Mouse (Mus musculus) ZHBTc4 (cell line): Measurements from ENCODE around the gene Zfp872.
A peak's percentile ranks its signal among the peaks of the same experiment; 100 is the strongest.
"Not testable (repeated sequence)": the region's sequence is repeated elsewhere in the genome, so short reads cannot be mapped to it uniquely, and the experiment has no call there.

Experiments used
- DNase-seq: peaks from one replicate; pipeline ENCODE4 v3.0.0-alpha.2; 2011; ENCODE audit warnings: low read depth, low spot score

The Zfp872 gene

DNA sequence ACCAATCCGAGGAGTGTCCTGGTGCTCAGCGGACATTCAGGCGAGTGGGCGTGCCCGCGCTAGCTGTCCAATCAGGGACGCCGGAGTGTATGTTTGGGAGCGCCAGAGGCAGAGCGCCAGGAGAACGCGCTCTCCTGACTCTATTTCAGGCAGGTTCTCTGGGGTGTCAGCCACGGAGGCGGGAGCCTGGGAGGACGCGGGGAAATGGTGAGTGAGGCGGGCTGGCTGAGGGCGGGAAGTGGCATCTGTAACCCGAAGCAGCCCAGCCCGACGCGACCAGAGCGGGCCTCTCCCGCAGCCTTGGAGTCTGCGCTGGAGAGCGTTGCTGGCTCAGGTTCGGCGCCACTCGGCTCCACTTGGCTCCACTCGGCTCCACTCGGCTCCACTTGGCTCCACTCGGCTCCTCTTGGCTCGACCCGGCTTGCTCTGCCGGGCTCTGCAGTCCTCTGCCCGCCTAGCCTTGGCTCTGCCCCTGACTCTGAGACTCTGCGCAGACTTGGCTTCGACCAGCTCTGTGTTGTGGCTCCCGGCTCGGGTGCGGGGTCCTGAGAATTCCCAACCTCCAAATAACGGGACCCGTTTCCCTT, at the start of gene Zfp872:
Zfp872 (plus strand) TSS at position 66 of the 587 bp plus-strand sequence.
- DNase-seq, result peak; percentile 68

- peak; percentile 58 for DNase-seq
Measured at GRCm38 (mm10) chr9:22138480-22138879, 49.4 kb upstream of the Zfp872 start.

DNA sequence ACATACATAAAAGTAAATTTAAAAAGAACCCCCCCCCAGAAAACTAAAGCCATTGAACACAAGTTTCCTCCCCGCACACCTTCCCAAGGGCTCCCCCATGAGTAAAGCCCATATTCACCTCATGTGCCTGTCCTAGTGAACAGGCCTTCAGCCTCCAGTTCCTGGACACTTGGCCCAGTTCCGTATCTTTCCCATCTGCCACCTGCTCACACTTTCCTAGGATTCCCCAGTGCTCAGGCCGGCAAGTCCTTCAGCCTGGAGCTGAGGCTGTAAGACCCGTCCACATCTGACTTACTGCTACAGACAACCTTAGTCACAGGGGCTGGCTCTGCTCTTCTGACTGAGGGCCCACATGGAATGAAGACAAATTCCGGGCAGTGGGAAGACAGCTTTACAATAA, 48.1 kb upstream of the Zfp872 start:
- DNase-seq, result no peak

DNA sequence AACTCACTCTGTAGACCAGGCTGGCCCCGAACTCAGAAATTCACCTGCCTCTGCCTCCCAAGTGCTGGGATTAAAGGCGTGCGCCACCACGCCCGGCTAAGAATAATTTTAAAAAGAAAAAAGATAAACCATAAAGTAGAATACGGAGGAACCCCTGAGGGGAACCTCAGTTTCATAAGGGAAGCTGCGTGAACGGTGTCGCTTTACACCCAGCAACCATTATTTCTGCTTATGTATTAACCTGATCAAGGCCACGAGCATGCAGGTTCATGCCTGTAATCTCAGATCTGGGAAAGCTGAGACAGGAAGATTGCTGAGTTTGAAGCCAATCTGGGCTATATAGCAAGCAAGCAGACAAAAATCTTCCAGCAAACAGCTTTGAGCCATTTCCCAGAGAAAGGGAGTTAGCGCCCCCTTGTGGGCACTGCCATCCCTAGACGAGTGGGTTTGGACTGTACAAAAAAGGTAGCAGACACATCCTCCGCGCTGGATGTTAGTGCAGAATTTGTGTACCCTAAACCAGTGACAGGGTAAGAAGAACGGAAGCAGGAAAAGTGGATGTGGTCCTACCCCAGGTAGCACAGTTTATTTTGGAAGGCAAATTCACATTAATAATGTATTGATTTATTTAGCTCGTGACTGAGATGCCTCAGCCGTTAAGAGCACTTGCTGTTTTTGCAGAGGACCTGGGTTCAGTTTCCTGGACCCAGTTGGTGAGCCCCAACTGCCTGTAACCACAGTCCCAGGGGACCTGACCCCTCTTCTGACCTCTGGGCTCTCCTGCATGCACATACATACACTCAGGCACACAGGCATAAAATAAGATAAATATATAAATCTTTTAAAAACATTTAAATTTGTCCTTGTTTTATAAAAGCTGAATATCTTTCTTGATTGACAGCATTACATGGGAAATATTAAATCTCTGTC, 44.5 kb upstream of the Zfp872 start:
- DNase-seq, result peak; percentile 87

- no peak for DNase-seq
Measured at GRCm38 (mm10) chr9:22144304-22144965, 43.5 kb upstream of the Zfp872 start.

DNA sequence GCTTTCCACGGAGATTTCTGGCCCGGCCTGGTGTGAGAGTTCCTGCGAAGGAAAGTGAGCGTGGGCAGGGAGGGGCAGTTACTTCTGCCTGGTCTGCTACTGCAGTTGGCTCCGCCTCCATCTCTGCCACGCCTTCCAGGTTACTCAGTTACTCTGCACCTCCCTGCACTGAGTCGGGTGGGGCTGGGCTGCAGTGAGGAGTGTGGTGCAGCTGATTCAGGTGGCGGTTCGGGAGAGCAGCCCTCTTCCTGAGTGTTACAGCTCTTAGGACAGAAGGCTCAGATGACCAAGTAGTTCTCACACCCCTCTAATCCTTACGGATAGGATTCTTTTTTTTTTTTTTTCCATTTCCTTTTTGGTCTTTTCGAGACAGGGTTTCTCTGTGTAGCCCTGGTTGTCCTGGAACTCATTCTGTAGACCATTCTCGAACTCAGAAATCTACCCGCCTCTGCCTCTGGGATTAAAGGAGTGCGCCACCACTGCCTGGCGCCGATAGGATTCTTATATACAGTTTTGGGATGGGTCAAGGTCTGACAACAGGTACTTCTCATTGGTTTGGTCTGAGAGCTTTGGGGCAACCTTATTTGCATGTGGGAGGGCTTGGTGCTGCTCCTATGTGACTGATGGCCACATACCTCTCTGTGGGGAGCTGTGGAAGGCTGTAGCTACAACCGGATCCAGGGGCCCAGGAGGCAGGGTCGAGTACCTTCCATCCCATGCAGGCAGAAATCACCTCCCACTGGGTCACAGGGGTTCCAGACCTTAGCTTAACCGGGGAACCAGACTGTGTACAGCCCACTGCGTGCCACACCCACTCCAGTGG, 38.3 kb upstream of the Zfp872 start:
- DNase-seq, result peak; percentile 76

DNA sequence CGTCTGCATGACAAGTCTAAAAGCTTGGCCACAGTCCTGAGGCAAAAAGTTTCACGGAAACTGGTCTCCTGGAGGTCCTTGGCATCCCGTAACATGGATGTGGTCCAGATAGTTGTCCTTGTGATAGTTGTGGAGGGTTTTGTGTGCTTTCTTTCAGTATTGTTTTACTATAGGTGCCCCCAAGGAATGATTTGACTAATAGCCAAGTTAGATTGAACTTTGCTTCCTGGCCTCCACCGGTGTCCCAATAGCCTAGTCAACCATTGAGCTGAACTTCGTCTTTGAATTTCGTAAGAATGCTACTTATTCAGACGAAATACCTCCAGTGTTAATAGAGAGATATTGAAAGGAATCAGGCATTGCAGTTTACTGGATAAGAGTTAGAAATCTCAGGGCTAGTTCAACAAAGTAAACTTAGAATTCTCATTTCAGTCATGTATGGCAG, 37.6 kb upstream of the Zfp872 start:
- DNase-seq, result not testable (repeated sequence)

DNA sequence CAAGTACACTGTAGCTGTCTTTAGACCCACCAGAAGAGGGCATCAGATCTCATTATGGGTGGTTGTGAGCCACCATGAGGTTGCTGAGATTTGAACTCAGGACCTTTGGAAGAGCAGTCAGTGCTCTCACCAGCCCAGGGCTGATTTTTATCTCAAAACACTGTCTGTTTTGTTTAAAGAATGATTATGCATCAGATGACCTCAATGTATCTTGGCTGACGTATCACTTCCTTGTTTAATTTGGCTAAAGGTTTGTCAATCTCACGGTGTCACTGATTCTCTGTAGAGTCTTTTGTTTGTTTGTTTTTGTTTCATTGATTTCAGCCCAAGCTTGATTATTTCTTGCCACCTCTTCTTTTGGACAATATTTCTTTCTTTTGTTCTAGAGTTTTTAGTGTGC, 36.9 kb upstream of the Zfp872 start:
- no peak for DNase-seq

DNA sequence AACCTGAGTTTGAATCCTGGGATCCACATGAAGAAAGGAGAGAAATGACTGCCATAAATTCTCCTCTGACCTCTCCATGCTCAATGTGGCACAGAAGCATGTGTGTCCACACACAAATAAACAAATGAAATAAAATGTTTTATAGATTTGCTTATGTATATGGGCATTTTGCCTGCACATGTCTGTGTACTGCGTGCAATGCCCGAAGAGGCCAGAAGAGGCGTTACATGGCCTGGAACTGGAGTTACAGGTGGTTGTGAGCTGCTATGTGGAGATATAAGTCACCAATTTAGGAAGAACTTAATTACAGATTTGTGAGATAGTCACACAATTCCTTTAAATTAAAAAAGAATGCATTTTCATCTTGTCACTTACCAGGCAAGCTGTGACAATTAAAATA, 34.1 kb upstream of the Zfp872 start:
- DNase-seq, result peak; percentile 55

DNA sequence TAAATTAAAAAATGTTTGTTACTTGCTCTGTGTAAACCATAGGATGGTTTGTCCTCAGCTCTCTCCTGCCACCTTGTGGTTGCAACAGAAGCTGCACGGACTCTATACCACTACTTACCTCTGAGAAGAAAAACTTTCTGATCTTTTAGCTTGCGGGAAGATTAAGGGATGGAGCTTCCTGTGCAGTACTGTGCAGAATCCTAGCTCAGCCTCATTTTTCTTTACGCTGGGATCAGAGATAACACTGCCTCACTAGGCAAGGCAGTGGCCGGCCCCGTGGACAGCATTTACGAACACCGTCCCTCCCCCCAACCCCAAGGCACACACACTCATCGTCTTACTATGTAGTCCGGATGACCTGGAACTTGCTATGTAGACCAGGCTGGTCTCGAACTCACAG, 32.3 kb upstream of the Zfp872 start:
- DNase-seq, result peak; percentile 86

GRCm38 (mm10) chr9:22156497-22157245, 31.2 kb upstream of the Zfp872 start, which contains the start of gene Pigyl:
Pigyl (plus strand) TSS chr9:22156846.
- DNase-seq, result peak; percentile 99

GRCm38 (mm10) chr9:22157516-22158265, 30.2 kb upstream of the Zfp872 start:
- DNase-seq, result peak; percentile 20

DNA sequence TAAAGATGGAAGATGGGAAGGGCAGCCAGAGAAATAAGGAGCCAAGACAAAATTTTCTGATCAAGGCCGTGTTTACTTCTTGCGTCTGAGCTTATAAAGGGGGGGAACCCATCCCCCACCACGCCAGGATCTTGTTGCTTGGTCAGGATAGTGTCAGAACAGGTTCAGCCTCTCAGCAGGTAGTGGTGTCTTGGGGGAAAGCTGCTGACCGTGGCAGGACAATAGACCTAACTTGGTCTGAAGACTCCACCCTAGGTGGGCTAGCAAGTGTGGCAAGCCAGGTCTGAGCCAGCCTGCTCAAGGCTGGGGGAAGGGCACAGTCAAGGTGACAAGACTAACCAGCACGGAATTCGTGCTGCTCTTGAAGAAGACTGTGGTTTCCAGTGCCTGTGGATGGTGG, 26.6 kb upstream of the Zfp872 start:
- peak; percentile 83 for DNase-seq

DNA sequence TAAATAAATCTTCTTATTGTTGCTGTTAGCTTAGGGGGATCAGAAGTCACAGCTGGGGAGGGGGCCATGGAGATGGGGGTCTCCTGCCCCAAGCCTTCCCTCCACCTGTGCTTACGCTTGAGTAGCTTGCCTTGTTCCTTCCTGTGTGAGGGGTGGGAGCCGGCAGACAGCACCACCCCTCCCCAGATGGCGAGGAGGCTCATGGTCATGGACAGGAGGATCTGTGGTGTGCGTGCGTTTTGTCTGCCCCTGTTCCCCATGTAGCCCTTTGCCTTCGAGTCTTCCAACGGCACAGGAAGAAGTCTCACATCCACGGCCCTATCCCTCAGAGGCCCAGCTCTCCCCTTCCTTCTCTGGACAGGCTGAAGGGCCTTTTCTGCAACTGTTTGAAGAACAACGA, 25.6 kb upstream of the Zfp872 start:
- peak; percentile 44 for DNase-seq

DNA sequence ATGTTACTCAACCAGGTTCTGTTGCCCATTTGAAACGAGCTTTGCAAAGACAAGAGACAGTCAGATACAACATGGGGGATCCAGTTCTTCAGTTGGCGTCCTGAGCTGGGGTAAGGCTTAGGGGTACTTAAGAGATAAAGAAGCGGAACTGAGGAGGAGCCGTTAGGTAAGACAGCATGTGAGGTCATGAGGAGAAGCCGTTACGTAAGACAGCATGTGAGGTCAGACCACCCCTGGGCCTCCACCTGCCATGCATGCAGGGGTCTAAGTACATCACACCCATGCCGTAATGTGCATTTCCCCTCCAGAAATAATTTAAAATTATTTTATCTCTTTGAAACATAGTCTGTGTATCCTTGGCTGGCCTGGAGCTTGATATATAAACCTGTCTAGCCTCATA, 25.0 kb upstream of the Zfp872 start:
- no peak for DNase-seq

GRCm38 (mm10) chr9:22164711-22165668, 22.9 kb upstream of the Zfp872 start:
- DNase-seq, result peak; percentile 80

DNA sequence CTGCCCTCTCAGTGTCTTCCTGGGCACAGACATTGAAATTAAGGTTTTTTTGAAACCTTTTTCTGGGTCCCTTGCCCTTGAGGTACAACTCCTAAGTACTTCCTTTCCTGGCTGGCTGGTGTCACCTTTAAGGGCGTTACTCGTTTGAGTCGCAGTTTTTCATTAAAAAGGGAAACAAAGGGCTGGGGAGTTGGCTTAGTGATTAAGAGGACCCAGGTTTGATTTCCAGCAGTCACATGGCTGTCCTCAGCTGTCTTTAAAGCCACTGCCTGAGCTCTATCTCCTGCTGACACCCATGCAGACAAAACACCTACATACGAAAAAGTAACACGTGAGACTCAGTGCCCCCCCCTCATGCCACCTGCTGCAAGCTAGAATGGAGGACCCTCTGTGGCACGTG, 21.9 kb upstream of the Zfp872 start:
- DNase-seq, result peak; percentile 77

DNA sequence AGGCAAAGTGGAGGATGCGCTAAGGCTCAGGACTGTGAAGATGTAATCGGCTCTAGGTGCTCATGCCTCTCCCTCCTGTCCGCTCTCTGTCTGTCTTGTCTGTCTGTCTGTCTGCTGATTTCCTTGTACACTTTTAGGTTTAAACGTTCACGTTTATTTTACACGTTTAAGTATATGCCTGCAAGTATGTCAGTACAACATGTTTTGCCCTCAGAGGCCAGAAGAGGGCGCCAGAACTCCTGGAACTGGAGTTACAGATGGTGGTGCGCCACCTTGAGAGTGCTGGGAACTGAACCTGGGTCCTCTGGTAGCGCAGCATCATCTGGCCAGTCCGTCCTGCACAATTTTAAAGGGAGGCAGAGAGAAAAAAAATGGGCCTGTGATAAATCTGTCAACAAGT, 21.2 kb upstream of the Zfp872 start:
- peak; percentile 61 for DNase-seq

DNA sequence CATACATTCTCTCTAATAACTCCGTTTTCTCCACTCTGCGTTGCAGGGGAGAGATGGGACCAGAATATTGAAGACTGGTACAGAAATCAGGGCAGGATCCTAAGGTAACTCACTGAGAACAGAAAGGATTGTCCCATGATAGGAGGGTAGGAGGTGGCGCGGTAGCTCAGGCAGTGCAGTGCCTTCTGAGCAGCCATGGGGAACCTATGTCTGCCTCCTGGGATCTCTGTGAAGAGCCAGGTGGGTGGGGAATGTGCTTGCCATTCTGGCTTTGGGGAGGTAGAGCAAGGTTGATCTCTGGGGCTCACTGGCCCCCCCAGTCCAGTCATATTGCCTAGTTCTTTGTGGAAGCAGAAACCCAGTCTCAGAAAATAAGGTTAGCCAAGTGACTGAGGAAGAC, 20.1 kb upstream of the Zfp872 start:
- no peak for DNase-seq
